Mouse (Mus musculus): ENCODE data around the gene Rab15. TPM values are rescaled to one million over a fixed set of nuclear protein-coding genes. Genes with fewer than 3 reads are reported as not detected.

Rab15 gene
- total RNA-seq, 2 experiments from 2014 or later: 182 to 188 TPM

GRCm38 (mm10) chr12:76777845-76778244, 44.9 kb downstream of the Rab15 start:
- no peak for DNase-seq

GRCm38 (mm10) chr12:76776898-76777297, 45.8 kb downstream of the Rab15 start:
- DNase-seq: no peak

- no peak for DNase-seq
These were observed 47.6 kb downstream of the Rab15 start for GRCm38 (mm10) chr12:76775132-76775531.

- no peak for DNase-seq
These were observed 48.1 kb downstream of the Rab15 start for GRCm38 (mm10) chr12:76774652-76775051.

GRCm38 (mm10) chr12:76771540-76771939, 51.2 kb downstream of the Rab15 start:
- DNase-seq: no peak

GRCm38 (mm10) chr12:76770841-76771500, 51.7 kb downstream of the Rab15 start:
- DNase-seq: no peak

- DNase-seq: peak; percentile 12 to 19
These were observed 56.6 kb downstream of the Rab15 start for GRCm38 (mm10) chr12:76765901-76766630.

- peak; percentile 80 to 84 for DNase-seq
These were observed 57.3 kb downstream of the Rab15 start, which contains the start of the genes Churc1 and Fntb for GRCm38 (mm10) chr12:76765354-76765851. Gene Churc1 (plus strand): TSS chr12:76765538. Gene Fntb (plus strand): TSS chr12:76765589.

- peak in 1 of 2 experiments; percentile 30 for DNase-seq
These were observed 69.9 kb downstream of the Rab15 start for GRCm38 (mm10) chr12:76752652-76753318.

- DNase-seq: no peak
These were observed 71.7 kb downstream of the Rab15 start for GRCm38 (mm10) chr12:76750866-76751459.

Other genes starting within 250 kb of the Rab15 start
- gene Sptb, start 112.4 kb downstream of the Rab15 start, total RNA-seq (2021): 100 to 1,000 TPM; 126 to 127 TPM
- 10 to 100 TPM; 33.0 to 34.6 TPM for gene Churc1, start 57.4 kb downstream of the Rab15 start, total RNA-seq (2021)
- 10 to 100 TPM; 24.3 to 27.1 TPM for gene Fntb, start 57.3 kb downstream of the Rab15 start, total RNA-seq (2021)
- gene Gpx2, start 27.4 kb downstream of the Rab15 start, total RNA-seq (2021): under 1 TPM; 0.27 to 0.51 TPM
- gene Max, start 139.3 kb upstream of the Rab15 start, total RNA-seq (2021): 10 to 100 TPM; 72.0 to 76.5 TPM

Measured in layer of hippocampus, postnatal 36 days (tissue).